Mouse (Mus musculus) gastrocnemius, adult 2 months (tissue): ENCODE measurements around the gene Tmed1. TPM values are rescaled to one million over a fixed set of nuclear protein-coding genes. Genes with fewer than 3 reads are reported as not detected.
"Not testable (repeated sequence)": the region's sequence is repeated elsewhere in the genome, so short reads cannot be mapped to it uniquely, and the experiment has no call there.

Source experiments
- DNase-seq: peaks from one replicate; pipeline ENCODE4 v3.0.0; 2022
- H3K27ac ChIP-seq: fragments of 200-600 bp; 2 replicates; pipeline ENCODE4 v1.8.1; 2022; ENCODE audit warnings: mild to moderate bottlenecking
- H3K4me3 ChIP-seq: fragments of 200-600 bp; 2 replicates; pipeline ENCODE4 v1.8.1; 2022; ENCODE audit warnings: mild to moderate bottlenecking, moderate library complexity
- CTCF ChIP-seq: fragments of 200-600 bp; IDR thresholded peaks from 2 replicates; pipeline ENCODE4 v1.8.1; 2022; ENCODE audit warnings: antibody characterized with exemption, mild to moderate bottlenecking, moderate library complexity
- intact Hi-C: fragments of 180-260 bp; cut with DNase I; formaldehyde crosslinking; loops from one replicate; pipeline ENCODE4 v1.15.1; 2025
- microRNA-seq: library from miRNA; unstranded; fragments of <30 nt; microRNA quantifications from one replicate; pipeline ENCODE4 v1.2.0, GENCODE M21; 2021
- total RNA-seq, 2 experiments: library from RNA; stranded (reverse); gene quantifications; 2 replicates each; pipeline ENCODE4 v1.2.3; 2021

Gene Tmed1
- total RNA-seq, 2 experiments from 2014 or later = 28.9 to 35.8 TPM

DNA sequence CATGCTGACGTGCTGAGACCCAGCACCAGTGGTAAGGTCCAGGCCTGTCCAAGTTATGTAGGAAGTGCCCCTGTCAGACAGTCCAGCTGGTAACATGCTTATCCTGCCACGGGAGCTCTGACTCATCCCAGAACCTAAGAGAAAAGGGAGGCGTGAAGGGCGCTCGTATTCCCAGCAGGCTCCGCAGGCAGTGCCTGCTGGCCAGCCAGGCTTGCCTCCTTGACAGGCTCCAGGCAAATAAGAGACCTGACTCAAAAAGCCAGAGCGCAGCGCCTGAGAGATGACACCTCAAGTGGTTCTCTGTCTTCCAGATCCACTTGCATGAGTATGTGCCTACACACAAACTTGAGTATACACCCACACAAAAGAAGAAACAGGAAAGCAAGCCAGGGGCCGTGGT, 15.3 kb downstream of the Tmed1 start:
- intact Hi-C loops = no loop called here

DNA sequence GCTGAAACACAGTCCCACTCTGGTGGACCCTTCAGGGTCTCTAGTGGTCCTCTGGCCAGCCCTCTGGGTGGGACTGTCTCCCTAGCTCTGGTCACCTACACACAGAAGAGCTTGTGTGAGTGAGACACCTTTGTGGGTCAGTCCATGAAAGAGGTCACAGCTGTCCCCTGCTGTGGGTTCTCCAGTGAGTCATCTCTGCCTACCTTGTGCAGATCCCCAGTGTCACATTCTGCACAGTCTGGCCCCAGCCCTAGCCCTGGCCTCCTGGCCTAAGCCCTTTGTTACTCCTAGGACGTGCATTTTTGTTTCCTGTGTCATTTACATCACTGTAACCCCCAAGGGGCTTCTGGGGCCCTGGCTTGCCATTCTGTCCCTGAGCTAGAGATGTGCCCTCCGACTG, 16.1 kb downstream of the Tmed1 start:
- intact Hi-C loops = no loop called here
- Histone ChIP-seq H3K27ac (peak overlapping the region; percentile 84; the same call in 1 of the 2 replicates), H3K4me3 (peak overlapping the region; percentile 65; the same call in 1 of the 2 replicates)
- no peak for TF ChIP-seq CTCF
- DNase-seq = no peak

More for the DNA sequence above, 15.3 kb downstream of the Tmed1 start:
- peak overlapping the region; percentile 65 for H3K4me3 ChIP-seq
- no peak for TF ChIP-seq CTCF
- H3K27ac ChIP-seq = peak overlapping the region; percentile 84
- DNase-seq = no peak

DNA sequence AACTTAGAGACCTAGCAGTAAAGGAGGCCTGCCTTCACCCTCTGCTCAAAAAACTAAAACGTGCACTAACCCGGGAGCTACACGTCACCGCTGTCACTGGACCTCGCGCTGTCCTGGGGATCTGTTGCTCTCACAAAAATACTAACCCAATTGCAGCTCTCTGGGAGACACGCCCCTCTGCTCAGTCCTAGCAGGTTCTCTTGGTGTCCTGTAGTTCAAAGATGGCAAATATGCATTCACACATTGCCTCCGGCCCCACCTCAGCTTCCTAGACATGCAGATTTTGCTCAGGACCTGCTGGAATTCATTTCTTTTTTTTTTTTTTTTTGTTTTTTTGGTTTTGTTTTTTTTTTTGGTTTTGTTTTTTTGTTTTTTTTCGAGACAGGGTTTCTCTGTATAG, 19.4 kb downstream of the Tmed1 start:
- intact Hi-C loops = no loop called here
- DNase-seq = peak; percentile 10
- TF ChIP-seq CTCF = no peak
- Histone ChIP-seq H3K4me3 (no peak overlapping the region), H3K27ac (no peak overlapping the region)

DNA sequence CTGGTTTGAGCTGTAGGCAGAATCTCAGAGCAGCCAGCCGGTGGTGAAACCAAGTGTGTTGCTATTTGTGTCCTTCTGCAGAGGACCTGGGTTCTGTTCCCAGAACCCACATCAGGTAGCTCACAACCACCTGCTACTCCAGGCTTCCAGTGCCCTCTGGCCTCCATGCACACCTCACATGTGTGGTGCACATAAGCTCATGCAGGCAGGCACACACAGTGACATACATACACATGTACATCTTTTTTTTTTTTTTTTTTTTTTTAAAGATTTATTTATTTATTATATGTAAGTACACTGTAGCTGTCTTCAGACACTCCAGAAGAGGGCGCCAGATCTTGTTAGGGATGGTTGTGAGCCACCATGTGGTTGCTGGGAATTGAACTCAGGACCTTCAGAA, 21.8 kb downstream of the Tmed1 start:
- DNase-seq, intact Hi-C loops, H3K4me3 ChIP-seq, H3K27ac ChIP-seq: not testable (repeated sequence)

DNA sequence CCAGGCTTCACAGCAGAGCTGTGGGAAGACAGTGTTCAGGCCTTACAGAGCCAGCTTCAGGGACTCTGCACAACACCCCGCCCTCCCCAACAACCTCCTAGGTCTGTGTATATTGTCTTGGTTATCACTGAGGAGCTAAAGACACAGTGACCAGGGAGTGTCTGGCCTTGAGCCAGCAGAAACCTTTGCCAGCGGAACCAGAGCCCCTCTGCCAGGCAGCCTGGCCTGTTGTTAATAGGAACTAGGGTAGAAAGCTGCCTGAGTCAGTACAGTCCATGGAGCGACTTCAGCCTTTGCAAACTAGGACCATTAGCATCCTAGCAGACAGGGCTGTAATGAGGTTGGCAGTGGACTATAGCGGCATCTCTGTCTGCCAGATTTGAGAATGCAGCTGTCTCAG, 26.0 kb downstream of the Tmed1 start:
- no peak for DNase-seq
- no peak overlapping the region for H3K27ac ChIP-seq
- intact Hi-C loops = no loop called here
- no peak overlapping the region for H3K4me3 ChIP-seq
- no peak for TF ChIP-seq CTCF

DNA sequence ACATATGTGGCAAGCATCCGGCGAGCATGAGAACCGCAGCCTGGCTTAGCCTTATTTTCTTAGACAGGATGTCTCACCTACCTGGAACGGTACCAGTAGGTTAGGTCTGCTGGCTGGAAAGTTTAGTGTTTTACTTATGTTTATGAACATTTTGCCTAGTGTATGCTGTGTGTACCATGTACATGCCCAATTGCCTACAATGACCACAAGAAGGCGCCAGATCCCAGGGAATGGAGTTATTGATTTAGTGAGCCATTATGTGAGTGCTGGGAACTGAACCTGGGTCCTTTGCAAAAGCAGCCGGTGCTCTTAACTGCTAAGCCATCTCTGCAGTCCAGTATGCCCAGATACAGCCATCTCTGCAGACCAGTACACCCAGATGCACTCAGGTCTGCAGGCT, 32.3 kb downstream of the Tmed1 start:
- H3K4me3 ChIP-seq = no peak overlapping the region
- DNase-seq = no peak

DNA sequence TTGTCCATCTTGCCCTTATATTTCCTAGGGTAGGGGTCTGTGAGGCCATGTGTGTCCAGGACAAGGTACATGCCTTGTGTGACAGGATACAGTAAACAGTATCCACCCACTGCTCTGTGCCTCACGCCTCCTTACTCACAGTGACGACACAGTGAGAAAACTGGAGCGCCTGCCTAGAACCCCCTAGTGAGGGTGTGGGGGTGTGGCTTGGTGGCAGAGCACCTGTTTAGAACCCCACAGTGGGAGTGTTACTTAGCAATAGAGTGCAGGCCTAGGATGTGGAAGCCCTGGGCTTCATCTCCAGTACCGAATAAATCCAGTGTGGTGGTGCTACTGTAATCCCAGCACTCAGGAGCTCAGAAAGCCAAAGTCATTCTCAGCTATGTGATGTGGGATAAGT, 37.1 kb downstream of the Tmed1 start:
- no peak for DNase-seq
- Histone ChIP-seq H3K4me3 (no peak overlapping the region), H3K27ac (no peak overlapping the region)
- no peak for TF ChIP-seq CTCF
- intact Hi-C loops = loop anchor here (5.0 kb wide), 1 partner anchor 176 kb away; no protein-coding TSS in a partner anchor

More for the DNA sequence above, 32.3 kb downstream of the Tmed1 start:
- intact Hi-C loops = no loop called here
- no peak overlapping the region for H3K27ac ChIP-seq
- no peak; the same call in 1 of the 2 replicates for TF ChIP-seq CTCF

DNA sequence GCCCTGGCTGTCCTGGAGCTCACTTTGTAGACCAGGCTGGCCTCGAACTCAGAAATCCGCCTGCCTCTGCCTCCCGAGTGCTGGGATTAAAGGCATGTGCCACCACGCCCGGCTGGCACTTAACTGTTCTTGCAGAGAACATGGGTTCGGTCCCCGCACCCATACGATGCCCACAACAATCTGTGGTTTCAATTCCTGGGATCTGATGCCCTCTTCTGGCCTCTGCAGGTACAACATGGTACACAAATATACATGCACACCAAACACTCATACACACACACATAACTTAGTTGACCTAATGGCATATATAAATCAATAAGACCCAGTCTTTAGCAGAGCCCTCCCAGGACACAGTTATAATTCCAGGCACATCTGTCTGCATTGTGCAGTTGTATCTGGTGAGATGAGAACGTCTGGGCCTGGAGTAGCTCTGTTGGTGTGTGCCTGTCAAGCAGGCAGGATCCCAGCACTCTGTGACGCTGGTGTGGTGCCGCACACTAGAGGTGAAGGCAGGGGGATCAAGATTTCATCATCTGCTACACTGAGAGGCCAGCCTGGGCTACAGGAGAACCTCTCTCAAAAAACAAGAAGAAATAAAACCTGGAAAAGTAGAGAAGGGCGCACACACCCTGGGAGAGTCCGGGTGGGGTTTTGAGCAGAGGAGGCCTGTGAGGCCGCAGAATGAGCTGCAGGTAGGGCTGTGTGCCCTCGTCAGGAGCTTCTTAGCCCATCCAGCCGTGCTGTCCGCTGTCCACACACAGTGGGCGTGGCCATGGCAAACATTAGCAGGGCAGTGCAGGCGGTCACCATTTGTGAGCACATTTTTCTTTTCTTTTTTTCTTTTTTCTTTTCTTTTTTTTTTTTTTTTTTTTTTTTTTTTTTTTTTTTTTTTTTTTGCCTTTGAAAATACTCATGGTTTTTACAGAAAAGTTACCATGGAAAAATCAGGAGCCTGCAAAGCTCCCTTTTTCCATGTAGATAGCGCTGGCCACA, 40.7 kb downstream of the Tmed1 start:
- peak; percentile 64 for DNase-seq
- peak; percentile 79 for TF ChIP-seq CTCF
- no peak overlapping the region for H3K4me3 ChIP-seq
- no peak overlapping the region for H3K27ac ChIP-seq
- intact Hi-C loops = loop anchor here (2.0 to 5.0 kb wide), 2 partner anchors 53 to 172 kb away; no protein-coding TSS in a partner anchor

DNA sequence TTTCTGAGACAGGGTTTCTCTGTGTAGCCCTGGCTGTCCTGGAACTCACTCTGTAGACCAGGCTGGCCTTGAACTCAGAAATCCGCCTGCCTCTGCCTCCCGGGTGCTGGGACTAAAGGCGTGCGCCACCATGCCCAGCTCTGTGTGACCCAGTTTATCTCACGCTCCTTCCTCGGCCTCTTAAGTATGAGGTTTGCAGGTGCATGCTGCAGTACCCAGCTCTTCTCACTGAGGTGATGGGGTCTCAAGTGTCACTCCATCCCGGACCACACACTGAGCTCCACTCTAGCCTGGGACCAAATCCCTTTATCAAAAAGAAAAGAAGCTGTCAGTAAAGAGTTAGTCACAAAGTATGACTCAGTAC, 45.5 kb downstream of the Tmed1 start:
- H3K4me3 ChIP-seq, intact Hi-C loops, DNase-seq: not testable (repeated sequence)
- peak overlapping the region; percentile 95; the same call in 1 of the 2 replicates for H3K27ac ChIP-seq

DNA sequence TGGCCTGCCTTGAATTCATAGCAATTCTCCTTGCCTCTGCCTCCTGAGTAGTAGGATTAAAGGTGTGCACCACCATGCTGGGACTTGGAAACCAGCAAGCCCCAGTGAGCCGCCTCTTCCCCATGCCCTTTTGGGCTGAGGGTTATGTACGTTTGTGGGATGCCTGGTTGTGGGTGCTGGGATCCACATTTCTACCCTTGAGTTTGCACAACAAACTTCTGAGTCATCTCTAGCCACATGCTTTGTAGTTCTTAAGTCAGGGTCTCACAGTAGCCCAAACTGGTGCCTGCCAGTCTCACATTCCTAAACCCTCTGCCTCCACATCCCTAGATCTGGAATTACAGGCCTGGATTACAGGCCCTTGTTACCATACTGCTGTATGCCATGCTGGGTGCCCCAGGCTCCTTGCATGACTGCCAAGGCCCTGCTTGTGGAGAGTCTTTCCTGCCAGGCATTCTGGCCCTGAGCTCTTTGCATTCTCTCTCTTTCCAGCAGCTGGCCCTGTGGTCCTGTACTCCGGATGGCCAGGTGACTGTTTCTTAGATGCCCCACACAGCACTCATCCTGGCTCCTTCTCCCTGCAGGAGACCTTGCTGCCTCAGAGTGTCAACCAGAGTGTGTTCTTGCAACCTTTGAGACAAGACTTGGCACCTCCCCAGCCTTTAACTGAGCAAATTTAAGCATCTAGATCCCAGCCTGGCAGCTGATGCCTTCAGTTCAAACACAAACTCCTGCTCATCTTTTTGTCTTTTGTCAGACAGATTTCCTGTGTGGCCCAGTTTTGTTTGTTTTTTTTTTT, 46.1 kb downstream of the Tmed1 start:
- peak overlapping the region; percentile 95 for H3K27ac ChIP-seq
- no peak for TF ChIP-seq CTCF
- intact Hi-C loops = loop anchor here (2.0 kb wide), 1 partner anchor 39 kb away; the partner anchor contains the start of gene Dnm2
- DNase-seq = peak; percentile 39
- peak overlapping the region; percentile 53 for H3K4me3 ChIP-seq

DNA sequence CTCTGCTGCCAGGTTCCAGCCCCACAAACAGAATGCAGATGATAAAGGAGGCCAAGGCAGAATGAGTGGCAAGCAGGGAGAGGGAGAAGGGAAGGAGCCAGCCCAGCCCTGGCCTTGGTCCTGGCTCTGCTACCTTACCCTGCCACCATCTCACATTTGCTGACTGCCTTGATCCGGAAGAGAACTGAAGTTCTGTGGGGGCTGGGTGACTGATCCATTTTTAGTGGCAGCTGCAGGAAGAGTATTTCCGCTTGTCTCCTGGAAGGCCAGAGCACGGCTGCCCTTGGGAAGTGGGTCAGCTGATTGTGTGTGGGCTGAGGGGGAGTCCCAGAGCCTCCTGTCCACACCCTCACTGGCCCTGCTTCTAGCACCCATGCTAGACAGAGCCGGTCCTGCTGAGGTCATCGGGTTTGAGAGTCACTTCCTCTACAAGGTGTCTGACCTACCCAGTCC, 46.9 kb downstream of the Tmed1 start:
- H3K4me3 ChIP-seq = peak overlapping the region; percentile 53
- H3K27ac ChIP-seq = peak overlapping the region; percentile 95
- no peak for TF ChIP-seq CTCF
- DNase-seq = peak; percentile 84
- intact Hi-C loops = loop anchor here (2.0 kb wide), 1 partner anchor 38 kb away; the partner anchor contains the start of gene Dnm2

DNA sequence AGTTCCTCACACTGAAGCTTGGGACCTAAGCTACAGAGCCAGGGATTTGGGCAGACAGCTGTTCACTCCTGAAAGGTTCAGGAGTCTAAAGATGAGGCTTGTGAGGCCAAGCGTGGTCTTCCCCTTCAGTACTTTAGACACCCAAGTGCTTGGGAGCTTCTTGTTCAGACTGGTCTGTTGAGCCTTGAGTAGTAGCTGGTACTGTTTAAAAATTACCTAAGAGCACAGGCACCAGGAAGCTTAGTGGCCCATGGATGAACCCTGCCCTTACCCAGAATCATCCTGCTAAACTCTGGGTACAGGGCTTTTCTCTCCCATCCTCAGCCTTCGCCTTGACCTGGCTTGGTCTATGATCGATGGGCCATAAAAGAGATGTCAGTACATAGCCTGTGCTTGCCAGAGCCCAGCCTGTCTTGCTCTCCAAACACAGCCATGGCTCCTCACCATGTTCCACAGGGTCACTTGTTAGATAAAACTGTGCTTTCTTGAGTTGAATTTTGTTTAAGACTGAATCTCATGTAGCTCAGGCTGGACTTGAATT, 49.6 kb downstream of the Tmed1 start:
- Histone ChIP-seq H3K27ac (0 out of 2 replicates have a peak overlapping the region, but pooled peaks have one; percentile 6), H3K4me3 (no peak overlapping the region)
- intact Hi-C loops = no loop called here
- TF ChIP-seq CTCF = no peak
- no peak for DNase-seq

DNA sequence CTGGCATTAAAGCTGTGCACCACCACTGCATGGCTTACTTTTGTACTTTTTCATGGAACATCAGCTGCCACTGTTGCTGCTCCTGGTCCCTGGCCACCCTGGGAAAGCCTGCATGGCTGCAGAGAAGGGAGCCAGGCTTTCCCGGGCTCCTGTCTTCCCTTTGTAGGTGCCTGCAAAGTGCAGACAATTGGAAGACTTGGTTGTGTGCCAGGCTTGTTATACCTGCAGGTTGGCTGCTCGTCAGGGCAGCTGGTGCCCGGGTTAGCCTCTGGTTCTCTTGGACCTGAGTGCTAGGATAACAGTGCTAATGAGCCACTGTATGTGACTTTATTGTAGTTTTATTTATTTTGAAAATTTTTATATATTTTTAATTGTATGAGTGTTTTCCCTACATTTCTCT, 51.2 kb downstream of the Tmed1 start:
- no peak overlapping the region for H3K27ac ChIP-seq
- TF ChIP-seq CTCF = no peak
- H3K4me3 ChIP-seq = no peak overlapping the region
- intact Hi-C loops = no loop called here
- no peak for DNase-seq

Small RNA genes lying within 50 kb of the gene (microRNA-seq; reads per million reads assigned to microRNA genes)
- gene Mir199a-1 = not detected

Other genes with a start within 250 kb of the Tmed1 start
- 10 to 100 TPM; 68.0 to 77.4 TPM for gene Atg4d, start 245.0 kb downstream of the Tmed1 start, total RNA-seq
- 10 to 100 TPM; 11.0 to 12.6 TPM for gene Kri1, start 222.3 kb downstream of the Tmed1 start, total RNA-seq
- gene Cdkn2d, start 218.8 kb downstream of the Tmed1 start, total RNA-seq = 1 to 10 TPM; 8.6 to 9.1 TPM
- gene Ap1m2, start 197.9 kb downstream of the Tmed1 start, total RNA-seq = not detected
- 100 to 1,000 TPM; 168 to 178 TPM for gene Slc44a2, start 189.6 kb downstream of the Tmed1 start, total RNA-seq
- 10 to 100 TPM; 21.2 to 25.2 TPM for gene Ilf3, start 142.4 kb downstream of the Tmed1 start, total RNA-seq
- 1 to 10 TPM; 7.0 to 8.4 TPM for gene Qtrt1, start 98.4 kb downstream of the Tmed1 start, total RNA-seq
- gene Dnm2, start 85.3 kb downstream of the Tmed1 start, total RNA-seq = 10 to 100 TPM; 38.2 to 41.8 TPM
- gene AB124611, start 15.9 kb upstream of the Tmed1 start, total RNA-seq = 1 to 10 TPM in 1 of 2 experiments, under 1 TPM in 1; 0.74 to 1.3 TPM
- 10 to 100 TPM; 54.6 to 57.2 TPM for gene Carm1, start 36.6 kb upstream of the Tmed1 start, total RNA-seq
- 10 to 100 TPM; 44.1 to 48.3 TPM for gene Timm29, start 82.5 kb upstream of the Tmed1 start, total RNA-seq
- 1 to 10 TPM; 5.8 to 6.9 TPM for gene Yipf2, start 82.6 kb upstream of the Tmed1 start, total RNA-seq
- gene Smarca4, start 105.9 kb upstream of the Tmed1 start, total RNA-seq = 10 to 100 TPM; 39.0 to 40.7 TPM
- gene Ldlr, start 213.2 kb upstream of the Tmed1 start, total RNA-seq = 1 to 10 TPM; 2.9 to 3.3 TPM